Mouse (Mus musculus) small intestine, adult 2 months (tissue): ENCODE measurements around the gene Agtrap. TPM values are rescaled to one million over a fixed set of nuclear protein-coding genes. Genes with fewer than 3 reads are reported as not detected.
A peak's percentile ranks its signal among the peaks of the same experiment; 100 is the strongest.

Source experiments
- H3K27ac ChIP-seq: fragments of 200-500 bp; 2 replicates; pipeline ENCODE4 v1.5.1; 2012; ENCODE audit warnings: low read depth, low read length, control low read depth, inconsistent platforms; ENCODE audit not compliant: insufficient read depth
- H3K27me3 ChIP-seq: fragments of 200-500 bp; 2 replicates; pipeline ENCODE4 v1.6.1; 2012; ENCODE audit warnings: mild to moderate bottlenecking, moderate library complexity, low read length, inconsistent platforms; ENCODE audit not compliant: control insufficient read depth, insufficient read depth
- H3K36me3 ChIP-seq: fragments of 200-500 bp; 2 replicates; pipeline ENCODE4 v1.6.1; 2012; ENCODE audit warnings: mild to moderate bottlenecking, low read length, control low read depth, inconsistent platforms; ENCODE audit not compliant: control insufficient read depth, insufficient read depth
- H3K4me1 ChIP-seq: fragments of 200-500 bp; 2 replicates; pipeline ENCODE4 v1.6.1; 2012; ENCODE audit warnings: low read length, inconsistent platforms, mixed read lengths; ENCODE audit not compliant: control insufficient read depth, insufficient read depth, insufficient read length
- H3K4me3 ChIP-seq: fragments of 200-500 bp; 2 replicates; pipeline ENCODE4 v1.5.1; 2012; ENCODE audit warnings: low read depth, mild to moderate bottlenecking, control low read depth, inconsistent platforms, low read length, moderate library complexity
- CTCF ChIP-seq: fragments of 200-500 bp; IDR thresholded peaks from 2 replicates; pipeline ENCODE4 v1.5.1; 2012; ENCODE audit warnings: low read depth, mild to moderate bottlenecking, control low read depth, inconsistent platforms, low read length, moderate library complexity, mixed read lengths; ENCODE audit not compliant: insufficient replicate concordance, insufficient read length; ENCODE audit errors: extremely low read depth
- POLR2A ChIP-seq: fragments of 200-500 bp; IDR thresholded peaks from 2 replicates; pipeline ENCODE4 v1.6.1; 2012; ENCODE audit warnings: low read depth, mild to moderate bottlenecking, control low read depth, inconsistent platforms, low read length, moderate library complexity
- WGBS: fragments of 180-500 bp; shearing (Covaris S2); methylation state at CpG from one replicate; pipeline ENCODE4 v1.1.7; 2018; 5-methylcytosine and 5-hydroxymethylcytosine counted together
- polyA plus RNA-seq: library from polyadenylated mRNA; depleted of rRNA; stranded (reverse); fragments of >200 nt; gene quantifications from 2 replicates; pipeline ENCODE4 v1.2.3, GENCODE M21; 2012

The Agtrap gene
- polyA plus RNA-seq, 1 experiment, result 14.2 TPM

- H3K4me3 ChIP-seq, result no peak overlapping the region
- H3K4me1 ChIP-seq, result peaks cover 12% of the 10 kb centered on the region; the same call in 1 of the 2 replicates
- no peaks in the 10 kb centered on the region for H3K27me3 ChIP-seq
- TF ChIP-seq CTCF (no peak), POLR2A (no peak)
- peaks cover 13% of the 10 kb centered on the region for H3K36me3 ChIP-seq
- 92% methylated on average over 9 of the region's 10 CpGs for WGBS
- H3K27ac ChIP-seq, result no peak overlapping the region
These were observed 6.6 kb downstream of the Agtrap start for GRCm38 (mm10) chr4:148081201-148081600.

- no peak for TF ChIP-seq POLR2A
- TF ChIP-seq CTCF, result no peak
- Histone ChIP-seq H3K27ac (no peak overlapping the region), H3K27me3 (no peaks in the 10 kb centered on the region), H3K4me3 (no peak overlapping the region), H3K4me1 (peaks cover 12% of the 10 kb centered on the region; the same call in 1 of the 2 replicates), H3K36me3 (peaks cover 13% of the 10 kb centered on the region)
- WGBS, result 87% methylated on average over 1 of the region's 1 CpGs
These were observed 7.2 kb downstream of the Agtrap start for GRCm38 (mm10) chr4:148080597-148080973.

GRCm38 (mm10) chr4:148079944-148080596, 7.8 kb downstream of the Agtrap start:
- no peak overlapping the region for H3K27ac ChIP-seq
- no peak for TF ChIP-seq POLR2A
- no peak for TF ChIP-seq CTCF
- H3K27me3 ChIP-seq, result no peaks in the 10 kb centered on the region
- no peak overlapping the region for H3K4me3 ChIP-seq
- peaks cover 13% of the 10 kb centered on the region for H3K36me3 ChIP-seq
- 89% methylated on average over 8 of the region's 8 CpGs for WGBS
- H3K4me1 ChIP-seq, result peaks cover 7% of the 10 kb centered on the region; the same call in 1 of the 2 replicates

GRCm38 (mm10) chr4:148079212-148079611, 8.6 kb downstream of the Agtrap start:
- no peak for TF ChIP-seq CTCF
- no peak for TF ChIP-seq POLR2A
- no peak overlapping the region for H3K4me3 ChIP-seq
- 0 out of 2 replicates have a peak, but pooled peaks cover 5% of the 10 kb centered on the region for H3K4me1 ChIP-seq
- 72% methylated on average over 6 of the region's 6 CpGs for WGBS
- no peaks in the 10 kb centered on the region for H3K27me3 ChIP-seq
- no peak overlapping the region for H3K27ac ChIP-seq
- H3K36me3 ChIP-seq, result peaks cover 13% of the 10 kb centered on the region

- no peaks in the 10 kb centered on the region for H3K27me3 ChIP-seq
- H3K4me3 ChIP-seq, result no peak overlapping the region
- no peak overlapping the region for H3K27ac ChIP-seq
- peaks cover 7% of the 10 kb centered on the region; the same call in 1 of the 2 replicates for H3K36me3 ChIP-seq
- no peak for TF ChIP-seq CTCF
- no peak for TF ChIP-seq POLR2A
- H3K4me1 ChIP-seq, result no peaks in the 10 kb centered on the region
- 83% methylated on average over 6 of the region's 6 CpGs for WGBS
These were observed 11.9 kb downstream of the Agtrap start for GRCm38 (mm10) chr4:148075881-148076280.

GRCm38 (mm10) chr4:148075259-148075658, 12.6 kb downstream of the Agtrap start:
- Histone ChIP-seq H3K36me3 (peaks cover 6% of the 10 kb centered on the region; the same call in 1 of the 2 replicates), H3K4me3 (peak overlapping the region; percentile 60), H3K27ac (no peak overlapping the region), H3K4me1 (no peaks in the 10 kb centered on the region), H3K27me3 (no peaks in the 10 kb centered on the region)
- 31% methylated on average over 21 of the region's 21 CpGs for WGBS
- TF ChIP-seq POLR2A (no peak), CTCF (no peak)

GRCm38 (mm10) chr4:148074521-148075189, 13.2 kb downstream of the Agtrap start:
- Histone ChIP-seq H3K4me1 (no peaks in the 10 kb centered on the region; the same call in 1 of the 2 replicates), H3K27me3 (no peaks in the 10 kb centered on the region), H3K4me3 (peak overlapping the region; percentile 60), H3K27ac (no peak overlapping the region), H3K36me3 (no peaks in the 10 kb centered on the region)
- TF ChIP-seq CTCF, result peak; percentile 4; the same call in 1 of the 2 replicates
- no peak for TF ChIP-seq POLR2A
- WGBS, result 29% methylated on average over 17 of the region's 17 CpGs
